Mouse (Mus musculus) gastrocnemius, postnatal 10 days (tissue): ENCODE data around the gene Srgap2. TPM values are rescaled to one million over a fixed set of nuclear protein-coding genes. Genes with fewer than 3 reads are reported as not detected.
A peak's percentile ranks its signal among the peaks of the same experiment; 100 is the strongest.
"Not testable (repeated sequence)": the region's sequence is repeated elsewhere in the genome, so short reads cannot be mapped to it uniquely, and the experiment has no call there.

Experiments
- DNase-seq: peaks from one replicate; pipeline ENCODE4 v3.0.0; 2021; ENCODE audit warnings: mixed read lengths
- long read RNA-seq, 2 experiments: library from polyadenylated mRNA; stranded (forward); transcript quantifications; one replicate each; pipeline ENCODE4 v2.0.0; 2021
- total RNA-seq, 2 experiments: library from RNA; stranded (reverse); gene quantifications; 2 replicates each; pipeline ENCODE4 v1.2.3; 2021

Srgap2 gene
- total RNA-seq: 10 to 100 TPM; 43.7 to 53.7 TPM
- long read RNA-seq, experiment 1, full-length matches to known transcripts: 19 of 56 reads
- long read RNA-seq, experiment 1, partial matches to known transcripts: 21 of 56 reads
- long read RNA-seq, experiment 1, other reads (novel, unspliced or antisense): 16 of 56 reads
- long read RNA-seq, experiment 2, full-length matches to known transcripts: 15 of 39 reads
- long read RNA-seq, experiment 2, partial matches to known transcripts: 11 of 39 reads
- long read RNA-seq, experiment 2, other reads (novel, unspliced or antisense): 13 of 39 reads

- peak; percentile 90 for DNase-seq
These were observed at the start of gene Srgap2, which contains the start of gene Fam72a for GRCm38 (mm10) chr1:131527281-131528080. Gene Srgap2 (minus strand): TSS chr1:131527352. Gene Fam72a (plus strand): TSS chr1:131527903.

GRCm38 (mm10) chr1:131573721-131574120 is 46.6 kb upstream of the Srgap2 start:
- DNase-seq: peak; percentile 52

GRCm38 (mm10) chr1:131570391-131570790 is 43.2 kb upstream of the Srgap2 start:
- no peak for DNase-seq

- no peak for DNase-seq
These were observed 42.6 kb upstream of the Srgap2 start for GRCm38 (mm10) chr1:131569721-131570120.

GRCm38 (mm10) chr1:131566056-131566455 is 38.9 kb upstream of the Srgap2 start:
- DNase-seq: not testable (repeated sequence)

- DNase-seq: no peak
These were observed 34.9 kb upstream of the Srgap2 start for GRCm38 (mm10) chr1:131562081-131562480.

GRCm38 (mm10) chr1:131560500-131560899 is 33.3 kb upstream of the Srgap2 start:
- DNase-seq: no peak

GRCm38 (mm10) chr1:131555042-131555812 is 28.1 kb upstream of the Srgap2 start:
- DNase-seq: peak; percentile 77

- DNase-seq: no peak
These were observed 26.3 kb upstream of the Srgap2 start for GRCm38 (mm10) chr1:131553428-131553827.

GRCm38 (mm10) chr1:131551956-131552355 is 24.8 kb upstream of the Srgap2 start:
- DNase-seq: no peak

- no peak for DNase-seq
These were observed 21.6 kb upstream of the Srgap2 start for GRCm38 (mm10) chr1:131548494-131549365.

- DNase-seq: no peak
These were observed 19.9 kb upstream of the Srgap2 start for GRCm38 (mm10) chr1:131546798-131547690.

GRCm38 (mm10) chr1:131543886-131544565 is 16.9 kb upstream of the Srgap2 start:
- no peak for DNase-seq

GRCm38 (mm10) chr1:131541903-131542302 is 14.8 kb upstream of the Srgap2 start:
- DNase-seq: no peak

- no peak for DNase-seq
These were observed 14.3 kb upstream of the Srgap2 start for GRCm38 (mm10) chr1:131541431-131541830.

GRCm38 (mm10) chr1:131540795-131541194 is 13.6 kb upstream of the Srgap2 start:
- no peak for DNase-seq

GRCm38 (mm10) chr1:131539771-131540170 is 12.6 kb upstream of the Srgap2 start:
- DNase-seq: no peak

GRCm38 (mm10) chr1:131528561-131529166 is 1.5 kb upstream of the Srgap2 start:
- no peak for DNase-seq

- DNase-seq: peak; percentile 66
These were observed 942 bp upstream of the Srgap2 start for GRCm38 (mm10) chr1:131528081-131528507.
